Mouse (Mus musculus) embryo, embryonic 11 days (tissue): ENCODE data around the gene Zfp740.
A peak's percentile ranks its signal among the peaks of the same experiment; 100 is the strongest.

Experiments used
- DNase-seq: peaks from one replicate; pipeline ENCODE4 v3.0.0-alpha.2; 2015

The Zfp740 gene

GRCm38 (mm10) chr15:102230408-102231321 is 27.6 kb downstream of the Zfp740 start:
- DNase-seq, result no peak

DNA sequence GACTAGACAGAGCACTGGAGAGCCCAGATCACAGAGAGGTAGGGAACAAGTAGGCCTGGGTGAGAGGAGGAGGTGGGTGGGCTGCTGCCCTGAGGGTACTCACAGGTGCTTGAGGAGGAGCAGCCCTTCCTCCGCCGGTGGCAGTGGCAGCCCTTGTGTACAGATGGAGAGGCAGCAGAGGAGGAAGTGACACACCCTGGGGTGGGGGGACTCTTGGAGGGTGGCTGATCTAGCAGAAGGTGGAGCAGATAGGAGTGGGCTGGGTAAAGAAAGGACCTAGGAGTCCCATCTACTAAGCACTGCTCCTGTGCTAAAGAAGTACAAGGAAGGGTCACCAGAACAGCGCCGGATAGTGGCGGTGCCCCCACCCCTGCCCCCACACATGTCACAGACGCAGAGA is 28.7 kb downstream of the Zfp740 start, which contains the start of gene Itgb7:
TSS of gene Itgb7 (minus strand) at position 197 of the 400 bp plus-strand sequence.
- DNase-seq, result no peak

DNA sequence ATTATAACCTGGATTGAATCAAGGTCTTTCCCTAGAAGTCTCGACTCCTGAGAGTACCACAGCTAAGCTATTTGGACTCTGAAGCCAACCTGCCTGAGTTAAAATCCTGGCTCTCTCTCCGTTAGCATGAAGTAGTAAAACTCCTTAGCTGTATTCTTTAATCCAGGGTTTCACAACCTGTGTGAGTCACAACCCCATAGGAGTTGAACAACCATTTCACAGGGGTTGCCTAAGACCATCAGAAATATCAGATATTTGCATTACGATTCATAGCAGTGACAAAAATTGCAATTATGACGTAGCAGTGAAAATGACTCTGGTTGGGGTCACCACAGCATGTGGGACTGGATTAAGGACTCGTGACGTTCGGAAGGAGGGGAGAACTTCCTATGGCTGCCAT is 29.7 kb downstream of the Zfp740 start:
- DNase-seq, result no peak

- peak; percentile 20 for DNase-seq
These were observed 30.8 kb downstream of the Zfp740 start for GRCm38 (mm10) chr15:102233896-102234295.

- peak; percentile 46 for DNase-seq
These were observed 32.5 kb downstream of the Zfp740 start for GRCm38 (mm10) chr15:102235371-102236027.

DNA sequence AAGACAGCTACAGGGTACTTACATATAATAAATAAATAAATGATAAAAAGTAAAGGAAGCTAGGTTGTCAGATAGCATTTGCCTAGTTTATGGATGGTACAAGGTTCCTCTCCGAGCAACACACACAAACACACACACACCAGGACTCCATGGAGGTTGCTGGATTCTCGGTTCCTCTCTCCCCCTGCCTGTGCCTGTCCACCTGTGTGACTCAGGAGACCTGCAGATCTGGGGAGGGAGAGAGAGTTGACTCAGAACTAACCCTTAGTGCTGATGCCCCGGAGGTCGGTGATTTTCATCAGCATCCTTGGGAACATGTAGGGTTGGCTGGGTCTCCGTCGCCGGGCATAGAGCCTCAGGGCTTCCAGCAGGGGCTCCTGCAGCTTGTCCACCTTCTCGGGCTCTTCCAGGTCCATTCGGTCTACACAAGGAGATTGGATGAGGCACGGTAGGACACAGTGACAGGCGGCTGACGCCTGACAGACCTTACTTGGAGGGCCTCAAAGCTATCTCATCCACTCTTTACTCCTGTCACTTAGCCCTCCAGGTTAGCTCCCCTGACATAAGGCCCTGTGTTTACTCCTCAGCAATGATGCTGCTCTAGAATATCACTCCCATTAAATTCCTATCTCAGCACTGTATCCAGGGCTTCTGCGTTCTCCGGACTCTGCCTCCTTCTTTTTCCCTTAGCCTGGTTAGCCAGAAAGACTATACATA is 35.7 kb downstream of the Zfp740 start:
- no peak for DNase-seq

DNA sequence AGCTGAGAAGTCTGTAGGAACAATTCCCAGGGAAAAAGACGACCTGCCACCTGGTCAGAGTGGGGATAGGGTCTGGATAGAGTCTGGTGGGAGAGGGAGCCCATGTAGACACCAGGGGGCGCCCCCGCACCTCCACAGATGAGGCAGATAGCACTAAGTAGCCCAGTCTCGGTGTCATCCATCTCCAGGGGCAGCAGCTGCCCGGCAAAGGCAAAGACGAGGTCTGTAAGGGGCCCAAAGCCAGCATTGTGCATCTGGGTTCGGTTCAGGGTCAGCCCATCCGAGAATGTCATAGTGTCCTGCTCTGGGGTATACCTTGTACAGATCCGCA is 36.2 kb downstream of the Zfp740 start:
- peak; percentile 86 for DNase-seq

GRCm38 (mm10) chr15:102239851-102240250 is 36.8 kb downstream of the Zfp740 start:
- no peak for DNase-seq

- no peak for DNase-seq
These were observed 37.6 kb downstream of the Zfp740 start for GRCm38 (mm10) chr15:102240607-102241006.

DNA sequence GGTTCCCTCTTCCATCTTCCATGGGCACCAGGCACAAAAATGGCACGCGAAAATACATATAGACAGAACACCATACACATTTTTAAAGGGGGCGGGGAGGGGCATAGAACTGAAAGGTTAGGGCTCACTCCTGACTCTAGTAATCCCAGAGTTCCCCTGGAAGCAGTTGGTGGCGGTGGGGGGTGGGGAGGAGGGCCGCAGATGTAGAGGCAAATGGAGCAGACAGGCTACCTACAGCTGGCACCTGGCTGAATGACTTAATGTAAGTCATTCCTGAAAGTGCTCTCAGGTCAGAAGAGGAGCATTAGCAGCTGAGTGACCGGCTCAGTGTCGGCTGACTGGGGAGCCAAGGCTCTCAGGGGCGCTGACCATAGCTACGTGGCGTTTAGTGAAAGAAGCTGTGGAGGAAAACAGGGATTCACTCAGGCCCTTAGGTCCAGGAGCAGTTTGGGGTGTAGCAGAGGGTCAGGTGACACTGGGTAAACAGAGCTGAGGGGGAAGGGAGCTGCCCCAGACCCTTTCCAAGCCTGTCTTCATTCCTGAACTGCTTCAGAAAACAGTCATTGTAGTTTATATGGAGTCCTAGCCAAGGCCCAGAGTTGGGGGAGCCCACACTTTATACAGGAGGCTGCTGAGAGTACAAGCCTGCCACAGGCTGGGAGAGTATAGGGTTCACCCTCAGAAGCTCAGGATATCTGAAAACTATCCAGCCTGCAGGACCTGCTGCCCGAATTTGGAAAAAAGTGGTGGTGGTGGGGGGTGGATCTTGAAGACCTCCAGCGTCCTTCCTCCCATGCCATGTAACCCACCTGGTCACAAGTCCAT is 39.6 kb downstream of the Zfp740 start:
- DNase-seq, result no peak

DNA sequence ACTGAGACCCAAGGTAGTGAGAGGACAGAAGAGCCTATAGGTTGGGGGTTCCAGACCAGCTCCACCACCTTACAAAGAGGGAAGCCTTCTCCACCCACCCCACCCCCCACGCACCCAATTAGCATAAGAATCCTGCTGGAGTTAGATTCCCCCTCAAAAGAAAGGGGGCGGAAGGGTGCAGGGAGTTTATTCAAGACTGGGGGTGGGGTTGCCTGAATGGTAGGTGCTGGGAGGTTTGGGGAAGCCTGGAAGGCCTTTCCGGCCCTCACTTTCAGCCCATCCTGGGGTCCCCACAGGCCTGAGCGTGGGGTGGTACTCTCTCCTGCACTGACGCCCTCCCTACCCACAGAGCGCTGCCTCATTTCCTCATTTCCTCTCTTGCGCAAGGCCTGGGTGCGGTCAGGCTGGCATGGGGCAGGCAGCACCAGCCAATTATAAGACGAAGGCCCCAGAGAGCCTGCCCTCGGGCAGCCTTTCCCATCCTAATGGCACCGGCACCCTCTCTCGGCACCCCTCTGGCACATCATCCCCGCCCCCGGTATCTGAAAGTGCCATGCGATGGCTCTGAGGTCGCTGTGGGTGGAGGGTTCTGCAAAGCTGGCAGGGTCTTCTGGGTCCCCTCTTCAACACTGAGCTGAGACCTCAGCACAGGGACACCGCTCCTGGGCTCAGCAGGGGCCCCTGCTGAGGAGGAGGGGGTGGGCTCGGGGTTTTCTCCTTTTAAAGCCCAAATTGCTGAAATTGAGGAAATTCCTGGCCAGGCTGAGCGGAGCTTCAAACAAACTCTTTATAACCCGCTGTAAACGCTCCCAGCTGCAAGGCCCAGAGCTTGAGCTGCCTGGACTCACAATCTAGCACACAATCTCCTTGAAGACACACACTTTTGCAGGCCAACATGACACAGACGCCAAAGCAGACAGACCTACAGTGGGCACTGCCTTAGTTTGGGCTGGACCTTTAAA is 40.5 kb downstream of the Zfp740 start:
- peak; percentile 40 for DNase-seq

GRCm38 (mm10) chr15:102244306-102245191 is 41.5 kb downstream of the Zfp740 start:
- peak; percentile 25 for DNase-seq

DNA sequence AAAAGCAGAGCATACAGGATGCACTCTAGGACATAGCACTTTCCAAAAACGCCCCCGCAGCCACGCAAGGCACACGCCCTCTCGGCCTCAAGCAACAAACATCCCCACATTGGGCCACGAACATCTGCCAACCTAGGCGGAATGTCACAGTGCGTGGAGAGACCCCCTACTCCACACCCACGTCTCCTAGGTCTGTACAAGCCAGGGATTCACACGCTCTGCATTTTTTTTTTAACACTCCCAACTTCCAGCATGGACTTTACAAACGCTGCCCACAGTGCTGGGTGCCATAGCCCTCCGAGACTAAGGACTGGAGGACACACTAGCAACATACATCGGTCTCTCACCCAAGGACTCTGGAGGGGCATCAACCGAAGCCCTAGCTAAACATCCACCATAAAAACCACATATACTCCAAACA is 42.4 kb downstream of the Zfp740 start:
- no peak for DNase-seq

- DNase-seq, result peak; percentile 86
These were observed 43.1 kb downstream of the Zfp740 start for GRCm38 (mm10) chr15:102245891-102246741.

DNA sequence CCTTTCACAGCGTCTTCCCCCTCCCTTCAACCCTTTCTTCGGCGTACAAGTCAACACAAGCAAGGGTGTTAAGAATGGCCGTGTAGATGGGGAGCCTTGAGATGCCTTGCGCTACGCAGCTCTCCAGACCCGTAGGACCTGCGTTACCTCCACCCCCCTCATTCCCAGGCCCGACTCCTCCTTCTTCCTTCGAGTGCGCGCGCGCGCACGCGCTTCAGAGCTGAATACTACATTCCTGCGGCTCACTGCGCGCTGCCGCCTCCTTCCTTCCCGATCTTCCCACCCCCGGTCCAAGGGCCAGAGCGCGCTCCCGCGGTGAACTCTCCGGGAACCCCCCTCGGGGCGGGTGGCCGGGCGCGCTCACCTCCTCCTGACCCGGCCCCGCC is 43.8 kb downstream of the Zfp740 start:
- peak; percentile 98 for DNase-seq

DNA sequence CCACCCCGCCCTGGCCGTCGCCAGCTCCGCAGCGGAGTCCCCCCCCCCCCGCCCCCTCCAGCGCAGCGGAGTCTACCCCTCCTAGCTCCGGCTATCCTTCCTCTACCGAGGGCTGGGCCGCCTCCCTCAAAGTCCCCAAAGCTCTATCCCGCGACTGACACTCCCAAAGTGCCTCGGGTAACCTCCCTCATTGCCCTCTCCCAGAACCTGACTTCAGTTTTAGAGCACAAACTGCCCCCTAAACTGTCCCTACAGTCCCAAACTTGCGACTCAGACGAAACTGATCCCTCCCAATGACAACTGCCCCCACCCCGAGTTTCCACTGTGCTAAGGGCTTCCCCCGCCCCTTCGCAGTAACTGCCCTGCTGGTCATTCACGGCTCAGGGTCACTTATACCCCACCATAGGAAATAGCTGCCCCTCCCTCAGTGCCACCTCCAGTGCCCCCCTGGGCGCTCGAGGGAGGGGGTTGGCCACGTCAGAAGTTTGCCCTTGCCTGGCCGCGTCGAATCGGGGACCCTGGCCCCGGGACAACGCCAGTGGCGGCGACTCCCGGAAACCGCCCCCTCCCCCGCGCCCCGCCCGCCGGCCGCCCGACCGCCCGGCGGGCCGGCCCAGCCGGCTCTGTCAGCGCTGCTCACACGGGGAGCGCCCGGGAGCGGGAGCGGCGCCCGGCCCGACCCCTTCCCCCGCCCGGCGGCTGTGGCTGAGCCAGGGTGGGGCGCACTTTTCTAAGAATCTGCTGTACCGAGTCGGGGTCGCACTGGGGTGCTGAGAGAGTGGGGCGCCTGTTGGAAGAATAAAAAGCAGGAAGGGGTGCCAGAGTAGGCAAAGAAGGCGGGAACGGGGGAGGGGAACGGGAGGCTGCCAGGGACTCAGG is 44.4 kb downstream of the Zfp740 start:
- DNase-seq, result peak; percentile 83

GRCm38 (mm10) chr15:102248131-102248811 is 45.2 kb downstream of the Zfp740 start:
- DNase-seq, result peak; percentile 79

DNA sequence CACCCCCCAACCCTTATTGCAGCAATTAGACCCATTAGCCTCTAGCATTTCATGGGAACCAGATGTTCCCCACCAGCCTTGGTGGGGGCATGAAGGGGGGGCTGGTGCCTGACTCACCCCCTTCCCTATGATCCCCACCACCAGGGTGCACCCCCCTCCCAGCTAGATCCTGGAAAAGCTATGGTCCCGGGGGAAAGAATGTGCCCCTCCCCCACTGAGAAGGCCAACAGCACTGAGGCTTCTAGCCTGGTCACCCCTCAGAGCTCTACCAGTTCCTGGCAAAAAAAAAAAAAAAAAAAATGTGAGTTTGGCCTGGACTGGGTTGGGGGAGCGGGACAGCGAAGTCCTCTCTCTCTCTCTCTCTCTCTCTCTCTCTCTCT is 45.8 kb downstream of the Zfp740 start:
- DNase-seq, result peak; percentile 70
